Mouse (Mus musculus) hindbrain, embryonic 14.5 days (tissue): Measurements from ENCODE around the gene Pole2. TPM values are rescaled to one million over a fixed set of nuclear protein-coding genes. Genes with fewer than 3 reads are reported as not detected.
"Not testable (repeated sequence)": the region's sequence is repeated elsewhere in the genome, so short reads cannot be mapped to it uniquely, and the experiment has no call there.

Experiments
- ATAC-seq: fragments of 200-750 bp; cut with Nextera tagmentation; 2 replicates; pipeline ENCODE4 v1.8.0; 2017; ENCODE audit warnings: moderate number of reproducible peaks, mild to moderate bottlenecking, moderate TSS enrichment, moderate library complexity; ENCODE audit not compliant: low FRiP score
- DNase-seq: peaks from one replicate; pipeline ENCODE4 v3.0.0-alpha.2; 2015; ENCODE audit warnings: low spot score
- H3K27ac ChIP-seq: fragments of 300-500 bp; sonication (generic); 2 replicates; pipeline ENCODE4 v1.5.1; 2014; ENCODE audit warnings: mild to moderate bottlenecking, moderate library complexity
- H3K27me3 ChIP-seq: fragments of 300-500 bp; sonication (generic); 2 replicates; pipeline ENCODE4 v1.6.1; 2014; ENCODE audit warnings: mild to moderate bottlenecking, low read length, mixed read lengths; ENCODE audit not compliant: control insufficient read depth, insufficient read depth
- H3K36me3 ChIP-seq: fragments of 300-500 bp; sonication (generic); replicated peaks from 2 replicates; pipeline ENCODE4 v1.6.1; 2014; ENCODE audit not compliant: control insufficient read depth, insufficient read depth
- H3K4me1 ChIP-seq: fragments of 300-500 bp; sonication (generic); replicated peaks from 2 replicates; pipeline ENCODE4 v1.6.1; 2014; ENCODE audit warnings: antibody characterized with exemption, low read length, mixed read lengths; ENCODE audit not compliant: control insufficient read depth, insufficient read depth
- H3K4me2 ChIP-seq: fragments of 300-500 bp; sonication (generic); replicated peaks from 2 replicates; pipeline ENCODE4 v1.6.1; 2014; ENCODE audit warnings: mild to moderate bottlenecking, moderate library complexity
- H3K4me3 ChIP-seq: fragments of 300-500 bp; sonication (generic); replicated peaks from 2 replicates; pipeline ENCODE4 v1.5.1; 2014; ENCODE audit warnings: mild to moderate bottlenecking, low read length
- H3K9ac ChIP-seq: fragments of 300-500 bp; sonication (generic); 2 replicates; pipeline ENCODE4 v1.6.1; 2014
- H3K9me3 ChIP-seq: fragments of 300-500 bp; sonication (generic); 2 replicates; pipeline ENCODE4 v1.6.1; 2016; ENCODE audit warnings: low read length; ENCODE audit not compliant: control insufficient read depth
- WGBS: fragments of 180-500 bp; shearing (Covaris S2); extraction: QIAGEN DNeasy Blood & Tissue Kit; methylation state at CpG from one replicate; pipeline ENCODE4 v1.1.7; 2014; 5-methylcytosine and 5-hydroxymethylcytosine counted together
- polyA plus RNA-seq: library from polyadenylated mRNA; unstranded; fragments of >200 nt; fragmentation: Nextera tagmentation; extraction: Ambion mirVana; gene quantifications from 2 replicates; pipeline ENCODE4 v1.2.1, GENCODE M21; 2014

Gene Pole2
- polyA plus RNA-seq, 1 experiment from 2014 or later, result 4.5 TPM

- H3K36me3 ChIP-seq, result no peaks in the 10 kb centered on the region
- ATAC-seq (peak; percentile 67), DNase-seq (no peak)
- peak overlapping the region; percentile 44 for H3K4me3 ChIP-seq
- H3K9ac ChIP-seq, result peak overlapping the region; percentile 72
- H3K27ac ChIP-seq, result peak overlapping the region; percentile 77; the same call in 1 of the 2 replicates
- no peaks in the 10 kb centered on the region for H3K27me3 ChIP-seq
- no peaks in the 10 kb centered on the region for H3K4me1 ChIP-seq
- H3K4me2 ChIP-seq, result peak overlapping the region; percentile 90
- no peaks in the 10 kb centered on the region for H3K9me3 ChIP-seq
- WGBS, result 7% methylated on average over 18 of the region's 18 CpGs
These were observed 60.1 kb downstream of the Pole2 start for GRCm38 (mm10) chr12:69167656-69168460.

- H3K27me3 ChIP-seq, ATAC-seq, H3K27ac ChIP-seq, H3K4me1 ChIP-seq, H3K9me3 ChIP-seq, H3K9ac ChIP-seq, H3K36me3 ChIP-seq, H3K4me3 ChIP-seq, DNase-seq: not testable (repeated sequence)
- 67% methylated on average over 8 of the region's 8 CpGs for WGBS
- 0 out of 2 replicates have a peak overlapping the region, but pooled peaks have one; percentile 90 for H3K4me2 ChIP-seq
These were observed 61.0 kb downstream of the Pole2 start for GRCm38 (mm10) chr12:69166861-69167581.

- Histone ChIP-seq H3K36me3 (no peaks in the 10 kb centered on the region), H3K27me3 (no peaks in the 10 kb centered on the region), H3K4me1 (no peaks in the 10 kb centered on the region), H3K4me2 (no peak overlapping the region), H3K27ac (no peak overlapping the region), H3K9me3 (no peaks in the 10 kb centered on the region), H3K4me3 (no peak overlapping the region), H3K9ac (no peak overlapping the region)
- DNase-seq (no peak), ATAC-seq (no peak)
- 70% methylated on average over 3 of the region's 3 CpGs for WGBS
These were observed 63.1 kb downstream of the Pole2 start for GRCm38 (mm10) chr12:69164904-69165303.

- not testable (repeated sequence) for H3K9me3 ChIP-seq, H3K9ac ChIP-seq, H3K36me3 ChIP-seq, H3K4me3 ChIP-seq, ATAC-seq, H3K4me1 ChIP-seq, H3K27ac ChIP-seq, H3K27me3 ChIP-seq, H3K4me2 ChIP-seq, DNase-seq
- WGBS, result 90% methylated on average over 4 of the region's 4 CpGs
These were observed 64.4 kb downstream of the Pole2 start for GRCm38 (mm10) chr12:69163586-69163985.

GRCm38 (mm10) chr12:69160677-69161076 lies 67.3 kb downstream of the Pole2 start:
- not testable (repeated sequence) for H3K9ac ChIP-seq, H3K27ac ChIP-seq, DNase-seq, ATAC-seq, H3K4me3 ChIP-seq, H3K9me3 ChIP-seq, H3K4me1 ChIP-seq, H3K27me3 ChIP-seq, H3K4me2 ChIP-seq
- 76% methylated on average over 2 of the region's 2 CpGs for WGBS
- peaks cover 20% of the 10 kb centered on the region for H3K36me3 ChIP-seq

GRCm38 (mm10) chr12:69159578-69159940 lies 68.4 kb downstream of the Pole2 start:
- 0 out of 2 replicates have a peak overlapping the region, but pooled peaks have one; percentile 43 for H3K27ac ChIP-seq
- peak overlapping the region; percentile 35 for H3K4me2 ChIP-seq
- no peaks in the 10 kb centered on the region for H3K27me3 ChIP-seq
- DNase-seq, result peak; percentile 92
- peaks cover 26% of the 10 kb centered on the region for H3K36me3 ChIP-seq
- H3K4me3 ChIP-seq, result peak overlapping the region; percentile 86
- 4% methylated on average over 9 of the region's 9 CpGs for WGBS
- ATAC-seq, result no peak
- H3K4me1 ChIP-seq, result peaks cover 8% of the 10 kb centered on the region
- H3K9ac ChIP-seq, result no peak overlapping the region
- no peaks in the 10 kb centered on the region for H3K9me3 ChIP-seq

GRCm38 (mm10) chr12:69158765-69159577 lies 69.0 kb downstream of the Pole2 start, which contains the start of gene Rps29:
Rps29 (minus strand) TSS chr12:69159186.
- under 1% methylated on average over 57 of the region's 68 CpGs for WGBS
- ATAC-seq, result peak; percentile 99
- DNase-seq, result peak; percentile 100
- H3K4me3 ChIP-seq, result peak within 1 kb of the TSS; percentile 86
- not testable (repeated sequence) for H3K27me3 ChIP-seq, H3K9me3 ChIP-seq, H3K4me1 ChIP-seq
- H3K27ac ChIP-seq, result peak within 1 kb of the TSS; percentile 97
- H3K4me2 ChIP-seq, result peak within 1 kb of the TSS; percentile 75
- peaks cover 26% of the 10 kb centered on the region for H3K36me3 ChIP-seq
- H3K9ac ChIP-seq, result peak within 1 kb of the TSS; percentile 85

GRCm38 (mm10) chr12:69158366-69158764 lies 69.6 kb downstream of the Pole2 start:
- peak overlapping the region; percentile 85 for H3K9ac ChIP-seq
- ATAC-seq (no peak), DNase-seq (peak; percentile 40)
- peaks cover 8% of the 10 kb centered on the region for H3K4me1 ChIP-seq
- H3K9me3 ChIP-seq, result no peaks in the 10 kb centered on the region
- no peaks in the 10 kb centered on the region for H3K27me3 ChIP-seq
- peak overlapping the region; percentile 75 for H3K4me2 ChIP-seq
- H3K4me3 ChIP-seq, result peak overlapping the region; percentile 86
- peaks cover 26% of the 10 kb centered on the region for H3K36me3 ChIP-seq
- H3K27ac ChIP-seq, result peak overlapping the region; percentile 97
- WGBS, result under 1% methylated on average over 19 of the region's 19 CpGs

GRCm38 (mm10) chr12:69157107-69157506 lies 70.9 kb downstream of the Pole2 start:
- no peak overlapping the region for H3K4me3 ChIP-seq
- H3K27ac ChIP-seq, result no peak overlapping the region
- no peaks in the 10 kb centered on the region for H3K9me3 ChIP-seq
- H3K27me3 ChIP-seq, result no peaks in the 10 kb centered on the region
- H3K36me3 ChIP-seq, result peaks cover 26% of the 10 kb centered on the region
- no peak overlapping the region for H3K4me2 ChIP-seq
- peaks cover 8% of the 10 kb centered on the region for H3K4me1 ChIP-seq
- ATAC-seq (no peak), DNase-seq (no peak)
- H3K9ac ChIP-seq, result no peak overlapping the region
- 96% methylated on average over 2 of the region's 2 CpGs for WGBS
